Mouse (Mus musculus): Measurements from ENCODE around the gene Fbxw7. TPM values are rescaled to one million over a fixed set of nuclear protein-coding genes. Genes with fewer than 3 reads are reported as not detected.
"Not testable (repeated sequence)": the region's sequence is repeated elsewhere in the genome, so short reads cannot be mapped to it uniquely, and the experiment has no call there.

Fbxw7 gene
- polyA plus RNA-seq, 1 experiment = 10.6 TPM

DNA sequence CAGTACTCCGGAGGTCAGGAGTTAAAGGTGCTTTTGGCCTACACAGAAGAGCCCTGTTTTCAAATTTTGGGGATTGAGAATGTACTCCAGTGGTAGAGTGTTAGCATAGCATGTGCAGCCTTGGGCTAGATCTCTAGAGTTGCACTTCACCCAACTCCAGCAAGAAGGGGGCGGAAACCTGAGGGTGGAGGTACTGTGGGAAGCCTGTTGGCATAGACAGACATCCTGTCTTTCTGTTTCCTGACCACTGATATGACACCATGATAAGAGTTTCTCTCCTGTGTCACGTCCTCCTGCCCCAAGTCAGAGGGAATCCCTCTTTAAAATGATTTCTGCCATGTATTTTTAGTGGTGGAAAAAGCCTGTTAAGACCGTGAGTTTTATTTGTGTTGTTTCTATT lies 33.7 kb downstream of the Fbxw7 start:
- TF ChIP-seq POLR2A (IDR thresholded peaks at IDR 0.05; ENCODE audit: borderline replicate concordance, low read depth, low read length) = no peak
- TF ChIP-seq CTCF (IDR thresholded peaks at IDR 0.05; ENCODE audit: low read depth, low read length) = no peak
- Histone ChIP-seq H3K4me1 (ENCODE audit: control insufficient read depth, insufficient read depth, low read length) (peaks cover 14% of the 10 kb centered on the region), H3K4me3 (ENCODE audit: insufficient read depth, low read length) (no peak overlapping the region), H3K27ac (ENCODE audit: insufficient read depth, low read depth, low read length) (no peak overlapping the region)

DNA sequence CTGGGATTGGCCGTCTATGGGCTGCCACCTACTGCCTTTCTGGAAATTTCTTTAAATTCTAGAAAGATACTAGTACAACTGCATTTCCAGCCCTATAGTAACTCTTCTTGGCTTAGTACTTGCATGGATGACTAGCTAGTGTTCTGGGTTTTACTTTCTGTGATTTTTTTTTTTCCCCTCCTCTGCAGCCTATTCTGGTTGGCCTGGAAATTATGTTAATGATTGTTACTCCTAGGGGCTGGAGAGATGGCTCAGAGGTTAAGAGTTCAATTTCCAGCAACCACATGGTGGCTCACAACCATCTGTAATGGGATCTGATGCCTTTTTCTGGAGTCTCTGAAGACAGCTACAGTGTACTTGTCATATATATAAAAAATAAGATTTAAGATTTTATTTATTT lies 35.4 kb downstream of the Fbxw7 start:
- Histone ChIP-seq H3K4me3 (ENCODE audit: insufficient read depth, low read length) (no peak overlapping the region), H3K4me1 (ENCODE audit: control insufficient read depth, insufficient read depth, low read length) (peaks cover 21% of the 10 kb centered on the region)
- TF ChIP-seq CTCF (IDR thresholded peaks at IDR 0.05; ENCODE audit: low read depth, low read length) (no peak), POLR2A (IDR thresholded peaks at IDR 0.05; ENCODE audit: borderline replicate concordance, low read depth, low read length) (no peak)

GRCm38 (mm10) chr3:84851801-84852200 lies 36.7 kb downstream of the Fbxw7 start:
- TF ChIP-seq POLR2A (IDR thresholded peaks at IDR 0.05; ENCODE audit: borderline replicate concordance, low read depth, low read length) = no peak
- TF ChIP-seq CTCF (IDR thresholded peaks at IDR 0.05; ENCODE audit: low read depth, low read length) = no peak
- Histone ChIP-seq H3K4me3 (ENCODE audit: insufficient read depth, low read length) (no peak overlapping the region), H3K4me1 (ENCODE audit: control insufficient read depth, insufficient read depth, low read length) (peaks cover 21% of the 10 kb centered on the region), H3K27ac (ENCODE audit: insufficient read depth, low read depth, low read length) (no peak overlapping the region)

More for the DNA sequence above, 35.4 kb downstream of the Fbxw7 start:
- no peak overlapping the region for H3K27ac ChIP-seq (ENCODE audit: insufficient read depth, low read depth, low read length)

DNA sequence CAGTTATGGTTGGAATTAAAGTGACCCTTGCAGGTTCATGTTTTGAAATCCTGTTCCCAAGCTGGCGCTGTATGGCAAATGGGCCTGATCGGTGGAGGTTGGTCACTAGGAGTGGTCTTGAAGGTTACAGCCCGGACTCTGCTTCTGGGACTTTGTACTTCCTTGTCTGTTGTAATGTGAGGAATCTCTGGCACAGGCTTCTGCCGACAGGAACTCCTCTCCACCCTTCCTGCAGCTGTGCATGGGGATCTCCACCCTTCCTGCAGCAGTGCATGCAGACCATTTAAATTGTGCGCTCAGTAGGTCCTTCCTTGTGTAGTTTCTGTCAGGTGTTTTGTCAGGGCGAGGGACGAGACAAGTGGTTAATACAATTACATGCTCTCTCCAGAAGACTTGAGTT lies 37.8 kb downstream of the Fbxw7 start:
- Histone ChIP-seq H3K4me3 (ENCODE audit: insufficient read depth, low read length) (no peak overlapping the region), H3K4me1 (ENCODE audit: control insufficient read depth, insufficient read depth, low read length) (peaks cover 23% of the 10 kb centered on the region), H3K27ac (ENCODE audit: insufficient read depth, low read depth, low read length) (no peak overlapping the region)
- TF ChIP-seq POLR2A (IDR thresholded peaks at IDR 0.05; ENCODE audit: borderline replicate concordance, low read depth, low read length) (no peak), CTCF (IDR thresholded peaks at IDR 0.05; ENCODE audit: low read depth, low read length) (no peak)

- Histone ChIP-seq H3K4me1 (ENCODE audit: control insufficient read depth, insufficient read depth, low read length) (peaks cover 24% of the 10 kb centered on the region), H3K27ac (ENCODE audit: insufficient read depth, low read depth, low read length) (no peak overlapping the region), H3K4me3 (ENCODE audit: insufficient read depth, low read length) (no peak overlapping the region)
- no peak for TF ChIP-seq CTCF (IDR thresholded peaks at IDR 0.05; ENCODE audit: low read depth, low read length)
- TF ChIP-seq POLR2A (IDR thresholded peaks at IDR 0.05; ENCODE audit: borderline replicate concordance, low read depth, low read length) = no peak
Observed at GRCm38 (mm10) chr3:84854440-84854839, 39.4 kb downstream of the Fbxw7 start.

- Histone ChIP-seq H3K4me1 (ENCODE audit: control insufficient read depth, insufficient read depth, low read length) (peaks cover 5% of the 10 kb centered on the region; the same call in 1 of the 2 replicates), H3K27ac (ENCODE audit: insufficient read depth, low read depth, low read length) (no peak overlapping the region), H3K4me3 (ENCODE audit: insufficient read depth, low read length) (no peak overlapping the region)
- TF ChIP-seq POLR2A (IDR thresholded peaks at IDR 0.05; ENCODE audit: borderline replicate concordance, low read depth, low read length) (no peak), CTCF (IDR thresholded peaks at IDR 0.05; ENCODE audit: low read depth, low read length) (no peak)
Observed at GRCm38 (mm10) chr3:84860669-84861068, 45.6 kb downstream of the Fbxw7 start.

- peaks cover 11% of the 10 kb centered on the region for H3K4me1 ChIP-seq (ENCODE audit: control insufficient read depth, insufficient read depth, low read length)
- not testable (repeated sequence) for H3K27ac ChIP-seq (ENCODE audit: insufficient read depth, low read depth, low read length)
Observed at GRCm38 (mm10) chr3:84861817-84862216, 46.7 kb downstream of the Fbxw7 start.

GRCm38 (mm10) chr3:84865684-84866083 lies 50.6 kb downstream of the Fbxw7 start:
- H3K4me1 ChIP-seq (ENCODE audit: control insufficient read depth, insufficient read depth, low read length) = peaks cover 29% of the 10 kb centered on the region
- no peak overlapping the region for H3K4me3 ChIP-seq (ENCODE audit: insufficient read depth, low read length)
- TF ChIP-seq POLR2A (IDR thresholded peaks at IDR 0.05; ENCODE audit: borderline replicate concordance, low read depth, low read length) (no peak), CTCF (IDR thresholded peaks at IDR 0.05; ENCODE audit: low read depth, low read length) (no peak)
- H3K27ac ChIP-seq (ENCODE audit: insufficient read depth, low read depth, low read length) = no peak overlapping the region

More at GRCm38 (mm10) chr3:84861817-84862216, 46.7 kb downstream of the Fbxw7 start:
- H3K4me3 ChIP-seq (ENCODE audit: insufficient read depth, low read length) = not testable (repeated sequence)

DNA sequence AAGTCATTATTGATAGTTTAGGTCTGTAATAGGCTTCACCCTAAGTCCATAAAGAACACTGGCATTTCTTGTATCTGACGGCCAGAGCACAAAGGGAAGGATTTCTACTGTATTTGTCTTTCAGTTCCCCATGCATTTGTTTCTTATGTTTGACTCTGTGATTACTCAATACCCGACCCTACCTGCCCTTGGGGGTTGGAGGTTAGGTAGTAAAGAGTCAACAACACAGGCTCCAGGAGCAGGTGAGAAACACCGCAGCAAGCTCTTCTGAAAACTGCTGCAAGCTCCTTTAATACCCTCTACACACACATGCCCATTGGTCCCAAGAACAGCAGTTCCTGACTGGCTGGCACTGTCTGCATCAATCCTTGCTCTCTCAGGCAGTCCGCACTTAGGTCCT lies 51.8 kb downstream of the Fbxw7 start:
- no peak for TF ChIP-seq POLR2A (IDR thresholded peaks at IDR 0.05; ENCODE audit: borderline replicate concordance, low read depth, low read length)
- TF ChIP-seq CTCF (IDR thresholded peaks at IDR 0.05; ENCODE audit: low read depth, low read length) = no peak
- Histone ChIP-seq H3K4me3 (ENCODE audit: insufficient read depth, low read length) (no peak overlapping the region), H3K27ac (ENCODE audit: insufficient read depth, low read depth, low read length) (no peak overlapping the region), H3K4me1 (ENCODE audit: control insufficient read depth, insufficient read depth, low read length) (peaks cover 28% of the 10 kb centered on the region)

DNA sequence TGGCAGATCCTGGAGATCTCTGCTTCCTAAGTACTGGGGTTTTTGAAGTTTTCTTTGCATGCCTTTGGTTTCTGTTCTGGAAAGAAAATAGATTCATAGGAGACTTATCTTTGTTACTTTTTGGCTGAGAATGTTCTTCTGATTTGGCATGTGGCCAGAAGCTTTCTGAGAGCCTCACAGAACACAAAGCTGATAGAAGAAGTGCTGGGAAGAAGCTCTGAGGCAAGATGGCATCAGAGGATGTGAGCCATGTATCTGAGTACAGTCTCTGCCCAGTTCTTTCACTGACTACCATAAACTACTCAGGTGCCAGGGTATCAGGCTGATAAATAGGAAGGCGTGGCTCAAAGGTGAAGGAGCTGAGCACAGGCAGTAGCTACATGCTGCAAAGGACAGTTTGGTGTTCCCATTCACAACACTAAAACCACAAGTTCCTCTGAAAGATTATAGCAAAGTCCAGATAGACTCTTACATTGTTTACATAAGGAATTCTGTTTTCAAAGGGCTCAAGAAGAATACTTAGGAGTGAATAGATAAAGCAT lies 52.4 kb downstream of the Fbxw7 start:
- Histone ChIP-seq H3K4me3 (ENCODE audit: insufficient read depth, low read length) (no peak overlapping the region), H3K4me1 (ENCODE audit: control insufficient read depth, insufficient read depth, low read length) (peaks cover 28% of the 10 kb centered on the region), H3K27ac (ENCODE audit: insufficient read depth, low read depth, low read length) (peak overlapping the region; percentile 45; the same call in 1 of the 2 replicates)
- TF ChIP-seq POLR2A (IDR thresholded peaks at IDR 0.05; ENCODE audit: borderline replicate concordance, low read depth, low read length) = no peak
- no peak for TF ChIP-seq CTCF (IDR thresholded peaks at IDR 0.05; ENCODE audit: low read depth, low read length)

DNA sequence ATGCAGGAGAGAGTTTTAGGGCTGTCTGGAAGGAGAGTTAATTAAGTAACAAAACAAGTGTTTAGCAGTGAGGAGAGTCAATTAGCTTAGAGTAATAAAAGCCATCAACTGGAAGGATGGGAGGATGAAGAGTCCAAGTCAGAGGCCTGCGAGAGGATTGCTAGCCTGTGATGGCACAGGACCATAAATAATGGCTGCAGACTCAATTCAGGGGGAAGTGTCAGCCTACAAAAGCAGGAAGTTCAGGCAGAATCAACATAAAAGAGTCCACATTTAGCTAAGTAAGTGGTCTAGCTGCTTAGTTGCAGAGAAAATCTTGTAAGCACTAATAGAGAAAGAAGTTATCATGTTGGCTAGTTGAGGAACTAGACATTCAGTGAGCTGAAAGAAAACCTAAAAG lies 52.9 kb downstream of the Fbxw7 start:
- peaks cover 28% of the 10 kb centered on the region for H3K4me1 ChIP-seq (ENCODE audit: control insufficient read depth, insufficient read depth, low read length)
- H3K4me3 ChIP-seq (ENCODE audit: insufficient read depth, low read length) = no peak overlapping the region
- no peak for TF ChIP-seq CTCF (IDR thresholded peaks at IDR 0.05; ENCODE audit: low read depth, low read length)
- no peak for TF ChIP-seq POLR2A (IDR thresholded peaks at IDR 0.05; ENCODE audit: borderline replicate concordance, low read depth, low read length)
- H3K27ac ChIP-seq (ENCODE audit: insufficient read depth, low read depth, low read length) = peak overlapping the region; percentile 45; the same call in 1 of the 2 replicates
